In genomic region chr7:38166930-38167645, GRCm38 (mm10) we compare ENCODE assay signal across 8 mouse cellular contexts. TPM values are rescaled to one million over a fixed set of nuclear protein-coding genes. Genes with fewer than 3 reads are reported as not detected.
DNase-seq lines count a peak whose midpoint lies in the region; ATAC-seq and TF ChIP-seq lines count a peak whose summit lies in the region.

No protein-coding gene starts in this region.

- H3K27me3 ChIP-seq in kidney, embryonic 16.5 days (ENCODE audit: insufficient read depth, low read length), result no peaks in the 10 kb centered on the region
- no peaks in the 10 kb centered on the region for H3K27me3 ChIP-seq in forebrain, postnatal 0 days (ENCODE audit: insufficient read depth, low read length)
- H3K27me3 ChIP-seq in limb, embryonic 11.5 days (ENCODE audit: control insufficient read depth, insufficient read depth, low read length), result no peaks in the 10 kb centered on the region
- H3K27me3 ChIP-seq in neural tube, embryonic 12.5 days (replicated peaks), result no peaks in the 10 kb centered on the region

- no peaks in the 10 kb centered on the region for H3K4me1 ChIP-seq in kidney, embryonic 16.5 days (ENCODE audit: insufficient read depth, low read length)
- H3K4me1 ChIP-seq in forebrain, postnatal 0 days (ENCODE audit: insufficient read depth), result no peaks in the 10 kb centered on the region
- no peaks in the 10 kb centered on the region for H3K4me1 ChIP-seq in limb, embryonic 11.5 days (ENCODE audit: control insufficient read depth, insufficient read depth, low read length)
- H3K4me1 ChIP-seq in neural tube, embryonic 12.5 days, result peaks cover 5% of the 10 kb centered on the region

- no peak overlapping the region for H3K27ac ChIP-seq in kidney, embryonic 16.5 days (ENCODE audit: low read length)
- H3K27ac ChIP-seq in forebrain, postnatal 0 days (ENCODE audit: low read depth, low read length), result no peak overlapping the region
- H3K27ac ChIP-seq in limb, embryonic 11.5 days (replicated peaks; ENCODE audit: low read depth, low read length), result no peak overlapping the region
- no peak overlapping the region for H3K27ac ChIP-seq in neural tube, embryonic 12.5 days

- peak overlapping the region; percentile 28; the same call in 1 of the 2 replicates for H3K4me2 ChIP-seq in kidney, embryonic 16.5 days (replicated peaks; ENCODE audit: low read depth, low read length)
- peak overlapping the region; percentile 5; the same call in 1 of the 2 replicates for H3K4me2 ChIP-seq in forebrain, postnatal 0 days (ENCODE audit: low read depth)
- H3K4me2 ChIP-seq in limb, embryonic 11.5 days (ENCODE audit: low read depth, severe bottlenecking), result peak overlapping the region; percentile 10; the same call in 1 of the 2 replicates
- H3K4me2 ChIP-seq in neural tube, embryonic 12.5 days (replicated peaks), result peak overlapping the region; percentile 14; the same call in 1 of the 2 replicates

- H3K36me3 ChIP-seq in kidney, embryonic 16.5 days (ENCODE audit: insufficient read depth, low read length), result no peaks in the 10 kb centered on the region
- no peaks in the 10 kb centered on the region for H3K36me3 ChIP-seq in forebrain, postnatal 0 days (ENCODE audit: insufficient read depth)
- no peaks in the 10 kb centered on the region for H3K36me3 ChIP-seq in limb, embryonic 11.5 days (ENCODE audit: control insufficient read depth, insufficient read depth, low read length)
- H3K36me3 ChIP-seq in neural tube, embryonic 12.5 days, result no peaks in the 10 kb centered on the region

- H3K9me3 ChIP-seq in kidney, embryonic 16.5 days (ENCODE audit: low read length), result no peaks in the 10 kb centered on the region
- no peaks in the 10 kb centered on the region for H3K9me3 ChIP-seq in forebrain, postnatal 0 days (ENCODE audit: low read length)
- H3K9me3 ChIP-seq in limb, embryonic 11.5 days (ENCODE audit: control insufficient read depth, low read length), result no peaks in the 10 kb centered on the region
- H3K9me3 ChIP-seq in neural tube, embryonic 12.5 days, result no peaks in the 10 kb centered on the region

- DNase-seq in kidney, postnatal 25 days, result no peak
- DNase-seq in forebrain, postnatal 0 days, result no peak
- DNase-seq in limb, embryonic 11.5 days (ENCODE audit: low spot score), result no peak
- DNase-seq in MN1 (ENCODE audit: low spot score), result no peak

- ATAC-seq in kidney, embryonic 16.5 days (ENCODE audit: low FRiP score, low TSS enrichment), result no peak
- ATAC-seq in forebrain, postnatal 0 days, result peak; percentile 9; the same call in 1 of the 2 replicates
- no peak for ATAC-seq in limb, embryonic 11.5 days (ENCODE audit: insufficient number of reproducible peaks, low FRiP score, low TSS enrichment, low read depth)
- ATAC-seq in neural tube, embryonic 12.5 days (ENCODE audit: low FRiP score, low read depth), result no peak
- ATAC-seq in activated CD4-positive, CD25-positive, alpha-beta regulatory T cell, adult 4 months, result no peak
- no peak for ATAC-seq in granulocyte monocyte progenitor cell, adult 5-6 weeks (replicated peaks; ENCODE audit: poor library complexity, severe bottlenecking)

- WGBS in kidney, embryonic 16.5 days, result 52% methylated on average over 21 of the region's 21 CpGs
- 68% methylated on average over 21 of the region's 21 CpGs for WGBS in forebrain, postnatal 0 days
- WGBS in limb, embryonic 11.5 days, result 53% methylated on average over 21 of the region's 21 CpGs
- WGBS in neural tube, embryonic 12.5 days, result 61% methylated on average over 21 of the region's 21 CpGs

- no peak for TF ChIP-seq CTCF in forebrain, postnatal 0 days (IDR thresholded peaks at IDR 0.05; ENCODE audit: low read depth)

- no peak overlapping the region for H3K4me3 ChIP-seq in kidney, embryonic 16.5 days (ENCODE audit: low read length)
- H3K4me3 ChIP-seq in forebrain, postnatal 0 days (ENCODE audit: low read depth, low read length), result no peak overlapping the region
- no peak overlapping the region for H3K4me3 ChIP-seq in limb, embryonic 11.5 days (ENCODE audit: low read depth, low read length)
- H3K4me3 ChIP-seq in neural tube, embryonic 12.5 days, result no peak overlapping the region

- 0 out of 2 replicates have a peak overlapping the region, but pooled peaks have one; percentile 22 for H3K9ac ChIP-seq in kidney, embryonic 16.5 days (replicated peaks; ENCODE audit: low read length)
- no peak overlapping the region for H3K9ac ChIP-seq in forebrain, postnatal 0 days
- H3K9ac ChIP-seq in limb, embryonic 11.5 days (ENCODE audit: low read length), result no peak overlapping the region
- H3K9ac ChIP-seq in neural tube, embryonic 12.5 days, result no peak overlapping the region

RNA-seq across cellular contexts. Expression of gene 1600014C10Rik, which starts 15.9 kb away (rescaled TPM):
- 17.6 and 18.9 TPM in 2 replicates for polyA plus RNA-seq in kidney, embryonic 16.5 days (2015; fragmentation: Nextera tagmentation; extraction: Ambion mirVana)
- 18.2 and 24.9 TPM in 2 replicates for total RNA-seq in forebrain, postnatal 0 days (2014; rRNA removed)
- polyA plus RNA-seq in forebrain, postnatal 0 days (2015; fragmentation: Nextera tagmentation; extraction: Ambion mirVana), result 12.8 and 20.8 TPM in 2 replicates
- 14.0 and 14.4 TPM in 2 replicates for polyA plus RNA-seq in limb, embryonic 11.5 days (2014; fragmentation: Nextera tagmentation; extraction: Ambion mirVana)
- polyA plus RNA-seq in neural tube, embryonic 12.5 days (2016; fragmentation: Nextera tagmentation; extraction: Ambion mirVana), result 20.0 and 20.8 TPM in 2 replicates
- polyA plus RNA-seq in activated CD4-positive, CD25-positive, alpha-beta regulatory T cell, adult 4 months (2017; shearing (Covaris generic)), result 100 to 1,000 TPM; 149 to 152 TPM
- 31.3 and 39.0 TPM in 2 replicates for total RNA-seq in granulocyte monocyte progenitor cell, adult 5-6 weeks (2014; fragmentation: Nextera tagmentation)
- total RNA-seq in granulocyte monocyte progenitor cell, adult 5-6 weeks (2017), result 23.6 and 31.1 TPM in 2 replicates

RNA-seq across cellular contexts. Expression of gene Ccne1, which starts 59.8 kb away (rescaled TPM):
- polyA plus RNA-seq in kidney, embryonic 16.5 days (2015; fragmentation: Nextera tagmentation; extraction: Ambion mirVana), result 59.9 and 63.7 TPM in 2 replicates
- total RNA-seq in forebrain, postnatal 0 days (2014; rRNA removed), result 7.5 and 9.9 TPM in 2 replicates
- polyA plus RNA-seq in forebrain, postnatal 0 days (2015; fragmentation: Nextera tagmentation; extraction: Ambion mirVana), result 8.3 and 11.8 TPM in 2 replicates
- polyA plus RNA-seq in limb, embryonic 11.5 days (2014; fragmentation: Nextera tagmentation; extraction: Ambion mirVana), result 121 and 131 TPM in 2 replicates
- 40.9 and 41.2 TPM in 2 replicates for polyA plus RNA-seq in neural tube, embryonic 12.5 days (2016; fragmentation: Nextera tagmentation; extraction: Ambion mirVana)
- polyA plus RNA-seq in activated CD4-positive, CD25-positive, alpha-beta regulatory T cell, adult 4 months (2017; shearing (Covaris generic)), result 1 to 10 TPM; 4.4 to 8.1 TPM
- 22.4 and 23.1 TPM in 2 replicates for total RNA-seq in granulocyte monocyte progenitor cell, adult 5-6 weeks (2014; fragmentation: Nextera tagmentation)
- total RNA-seq in granulocyte monocyte progenitor cell, adult 5-6 weeks (2017), result 20.9 and 25.7 TPM in 2 replicates
